Mouse (Mus musculus) ES-Bruce4 (cell line): Measurements from ENCODE around the gene Zbp1. TPM values are rescaled to one million over a fixed set of nuclear protein-coding genes. Genes with fewer than 3 reads are reported as not detected.

Experiments
- H3K27ac ChIP-seq: 2 replicates; pipeline ENCODE4 v1.5.1; 2012; ENCODE audit warnings: low read length, inconsistent platforms; ENCODE audit not compliant: insufficient read depth
- H3K27me3 ChIP-seq: 2 replicates; pipeline ENCODE4 v1.6.1; 2012; ENCODE audit warnings: mild to moderate bottlenecking, low read length, inconsistent platforms; ENCODE audit not compliant: control insufficient read depth, poor library complexity, insufficient read depth, severe bottlenecking
- H3K36me3 ChIP-seq: 2 replicates; pipeline ENCODE4 v1.6.1; 2012; ENCODE audit warnings: inconsistent platforms, mild to moderate bottlenecking, low read length, moderate library complexity; ENCODE audit not compliant: control insufficient read depth, poor library complexity, insufficient read depth, severe bottlenecking
- H3K4me1 ChIP-seq: one replicate; pipeline ENCODE4 v1.8.1; 2011; ENCODE audit warnings: low read length; ENCODE audit not compliant: control insufficient read depth, insufficient read depth
- H3K4me3 ChIP-seq: 2 replicates; pipeline ENCODE4 v1.5.1; 2011; ENCODE audit warnings: low read depth, mild to moderate bottlenecking, low read length
- H3K9ac ChIP-seq: 2 replicates; pipeline ENCODE4 v1.6.1; 2012; ENCODE audit warnings: low read depth, mild to moderate bottlenecking, inconsistent platforms; ENCODE audit not compliant: poor library complexity, severe bottlenecking
- H3K9me3 ChIP-seq: replicated peaks from 2 replicates; pipeline ENCODE4 v1.6.1; 2012; ENCODE audit warnings: mild to moderate bottlenecking, low read length, inconsistent platforms; ENCODE audit not compliant: control insufficient read depth, poor library complexity, insufficient read depth, severe bottlenecking
- CTCF ChIP-seq: IDR thresholded peaks from one replicate; pipeline ENCODE4 v1.8.1; 2011; ENCODE audit warnings: low read depth, low read length
- EP300 ChIP-seq: IDR thresholded peaks from 2 replicates; pipeline ENCODE4 v1.6.1; 2011; ENCODE audit warnings: low read depth, low read length; ENCODE audit not compliant: insufficient read depth
- POLR2A ChIP-seq: IDR thresholded peaks from one replicate; pipeline ENCODE4 v1.8.1; 2011; ENCODE audit warnings: low read length; ENCODE audit not compliant: insufficient read depth
- polyA plus RNA-seq: library from polyadenylated mRNA; stranded (reverse); fragments of >200 nt; gene quantifications from 2 replicates; pipeline ENCODE4 v1.2.4, GENCODE M21; 2011; ENCODE audit warnings: low read depth; ENCODE audit not compliant: missing spikeins, insufficient read depth, insufficient read length

Zbp1 gene
- polyA plus RNA-seq, 1 experiment, result 6.8 TPM

DNA sequence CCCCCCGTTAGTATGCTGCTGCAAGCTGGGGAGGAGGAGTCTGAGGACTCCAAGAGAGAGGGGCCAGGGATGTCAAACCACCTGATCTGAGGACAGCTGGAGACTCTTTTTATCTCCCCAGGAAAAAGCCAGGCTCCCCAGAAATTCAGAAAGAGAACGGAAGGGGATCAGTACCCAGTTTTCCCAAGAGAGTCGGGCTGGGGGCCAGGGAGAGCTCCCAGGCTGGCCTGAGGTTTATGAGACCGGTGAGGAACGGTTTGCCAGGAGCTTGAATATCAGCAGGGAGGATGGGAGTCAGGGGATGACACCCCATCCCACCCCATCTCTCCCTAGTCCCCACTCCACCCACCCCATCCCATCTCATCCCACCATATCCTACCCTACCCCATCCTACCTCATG lies 37.2 kb downstream of the Zbp1 start:
- Histone ChIP-seq H3K9me3 (no peaks in the 10 kb centered on the region), H3K4me3 (no peak overlapping the region), H3K4me1 (no peaks in the 10 kb centered on the region), H3K9ac (no peak overlapping the region), H3K27me3 (no peaks in the 10 kb centered on the region), H3K27ac (no peak overlapping the region), H3K36me3 (no peaks in the 10 kb centered on the region)
- TF ChIP-seq EP300 (no peak), CTCF (no peak), POLR2A (no peak)

DNA sequence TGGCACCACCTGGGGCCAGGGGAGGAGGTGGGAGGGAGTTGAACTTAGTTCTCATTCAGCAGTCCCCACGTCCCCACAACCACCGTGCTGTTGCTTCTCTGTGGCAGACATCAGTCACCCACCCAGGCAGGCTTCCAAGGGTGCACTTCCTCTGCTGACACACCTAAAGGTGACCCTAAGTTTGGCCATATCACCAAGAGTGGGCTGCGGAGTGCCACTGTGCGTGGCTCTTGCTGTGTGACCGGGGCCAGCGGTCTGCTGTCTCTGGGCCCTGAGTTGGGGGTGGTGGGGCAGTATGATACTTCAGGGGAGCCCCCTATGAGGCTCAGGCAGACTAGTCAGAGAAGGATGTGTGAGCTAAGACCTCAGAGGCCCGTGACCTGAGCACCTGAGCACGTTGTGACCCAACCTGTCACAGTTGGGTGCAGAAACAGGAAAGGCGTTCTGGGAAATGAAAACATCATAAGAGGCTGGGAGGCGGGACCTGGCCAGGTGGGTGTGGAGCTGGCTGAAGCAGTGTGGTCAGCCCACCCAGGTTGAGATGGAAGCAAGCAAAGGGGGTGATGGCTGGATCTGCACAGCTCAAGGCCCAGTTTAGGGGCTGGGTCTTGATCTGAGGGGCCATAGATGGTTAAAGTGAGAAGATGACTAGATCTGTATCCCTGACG lies 37.9 kb downstream of the Zbp1 start:
- no peaks in the 10 kb centered on the region for H3K4me1 ChIP-seq
- no peak overlapping the region for H3K9ac ChIP-seq
- H3K4me3 ChIP-seq, result no peak overlapping the region
- H3K27ac ChIP-seq, result no peak overlapping the region
- TF ChIP-seq EP300 (no peak), POLR2A (no peak), CTCF (no peak)
- no peaks in the 10 kb centered on the region for H3K36me3 ChIP-seq
- no peaks in the 10 kb centered on the region for H3K9me3 ChIP-seq
- no peaks in the 10 kb centered on the region for H3K27me3 ChIP-seq

DNA sequence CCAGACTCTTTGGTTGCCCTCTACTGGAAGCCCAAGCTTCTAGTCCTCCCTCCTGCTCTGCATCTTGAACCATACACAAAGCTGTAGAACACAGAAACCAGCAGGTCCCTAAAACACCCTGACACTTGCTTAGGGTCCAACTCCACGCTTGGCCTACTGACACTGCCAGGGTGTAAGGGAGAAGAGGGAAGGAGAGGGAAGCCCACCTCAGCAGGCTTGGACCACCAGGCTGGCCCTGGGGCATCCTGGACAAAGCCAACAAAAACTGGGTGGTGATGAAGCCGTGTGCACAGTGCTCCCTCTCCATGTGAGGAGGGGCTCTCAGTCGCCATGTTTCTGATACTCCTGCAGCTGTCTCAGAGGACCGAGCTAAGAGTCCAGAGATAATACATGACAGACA lies 38.7 kb downstream of the Zbp1 start:
- H3K4me1 ChIP-seq, result no peaks in the 10 kb centered on the region
- H3K27me3 ChIP-seq, result no peaks in the 10 kb centered on the region
- no peak for TF ChIP-seq POLR2A
- TF ChIP-seq EP300, result no peak
- no peaks in the 10 kb centered on the region for H3K36me3 ChIP-seq
- H3K9me3 ChIP-seq, result no peaks in the 10 kb centered on the region
- H3K27ac ChIP-seq, result no peak overlapping the region
- H3K9ac ChIP-seq, result no peak overlapping the region
- no peak overlapping the region for H3K4me3 ChIP-seq

DNA sequence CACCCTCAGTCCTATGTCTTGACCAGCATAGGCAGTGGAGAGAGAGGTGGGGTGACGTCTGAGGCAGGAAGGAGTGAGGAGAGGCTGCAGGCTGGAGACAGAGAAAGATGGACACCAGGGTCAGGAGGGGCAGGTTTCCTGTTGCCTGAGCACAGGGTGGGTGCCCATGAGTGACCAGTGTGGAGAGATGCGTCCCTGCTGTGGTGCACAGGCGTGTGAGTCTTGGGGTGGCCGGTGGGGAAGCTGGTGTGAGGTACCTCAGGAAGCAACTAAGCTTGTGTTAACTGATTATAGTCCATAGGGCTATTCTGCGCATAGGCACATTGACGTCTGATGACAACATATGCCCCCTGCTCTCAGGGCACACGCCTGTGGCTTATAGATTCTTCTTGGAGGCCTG lies 39.7 kb downstream of the Zbp1 start:
- Histone ChIP-seq H3K36me3 (no peaks in the 10 kb centered on the region), H3K9ac (no peak overlapping the region), H3K27me3 (no peaks in the 10 kb centered on the region), H3K4me3 (no peak overlapping the region), H3K27ac (no peak overlapping the region), H3K4me1 (no peaks in the 10 kb centered on the region), H3K9me3 (no peaks in the 10 kb centered on the region)
- TF ChIP-seq CTCF (no peak), POLR2A (no peak), EP300 (no peak)

DNA sequence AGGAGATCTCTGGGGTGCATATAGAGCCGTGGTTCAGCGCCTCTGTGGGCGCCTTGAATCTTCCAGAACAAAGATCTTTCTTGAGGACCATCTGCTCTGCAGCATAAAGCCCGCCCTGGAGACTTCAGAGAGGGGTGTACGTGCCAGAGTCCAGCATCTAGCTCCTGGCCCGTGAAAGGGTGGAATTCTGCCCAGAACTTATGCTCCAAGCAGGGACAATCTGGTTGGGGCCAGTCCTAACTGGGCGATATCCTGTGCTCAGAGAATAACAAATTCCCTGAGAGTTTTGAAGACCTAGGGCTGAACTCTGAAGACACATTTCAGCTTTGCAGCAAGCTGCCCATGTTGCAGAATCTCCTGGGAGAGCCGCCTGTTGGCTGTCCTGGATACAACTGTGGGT lies 40.8 kb downstream of the Zbp1 start:
- Histone ChIP-seq H3K27me3 (no peaks in the 10 kb centered on the region), H3K9ac (no peak overlapping the region), H3K9me3 (no peaks in the 10 kb centered on the region), H3K4me1 (no peaks in the 10 kb centered on the region), H3K36me3 (no peaks in the 10 kb centered on the region), H3K27ac (no peak overlapping the region), H3K4me3 (no peak overlapping the region)
- TF ChIP-seq POLR2A (no peak), EP300 (no peak), CTCF (no peak)

DNA sequence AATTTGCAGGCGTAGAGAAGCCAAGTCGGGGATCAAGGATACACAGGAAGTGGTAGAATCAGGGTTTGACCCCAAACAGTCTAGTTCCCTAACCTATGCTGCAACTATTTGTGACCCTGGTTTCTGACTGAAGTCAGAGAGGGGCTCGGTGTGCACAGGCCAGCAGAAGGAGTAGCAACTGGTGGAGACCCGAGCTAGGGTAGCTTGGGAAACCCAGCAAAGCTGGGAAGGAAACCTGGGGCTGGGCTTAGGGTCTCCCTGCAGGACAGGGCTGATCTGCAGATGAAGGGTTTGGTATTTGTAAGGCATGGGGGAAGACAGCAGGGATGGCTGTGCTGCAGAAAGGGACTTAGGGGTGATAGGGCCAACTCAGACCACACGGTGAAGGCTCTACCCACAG lies 41.2 kb downstream of the Zbp1 start:
- Histone ChIP-seq H3K4me3 (no peak overlapping the region), H3K27ac (no peak overlapping the region), H3K27me3 (no peaks in the 10 kb centered on the region), H3K9me3 (no peaks in the 10 kb centered on the region), H3K4me1 (no peaks in the 10 kb centered on the region), H3K36me3 (no peaks in the 10 kb centered on the region), H3K9ac (no peak overlapping the region)
- TF ChIP-seq POLR2A, result no peak
- no peak for TF ChIP-seq EP300
- TF ChIP-seq CTCF, result no peak

DNA sequence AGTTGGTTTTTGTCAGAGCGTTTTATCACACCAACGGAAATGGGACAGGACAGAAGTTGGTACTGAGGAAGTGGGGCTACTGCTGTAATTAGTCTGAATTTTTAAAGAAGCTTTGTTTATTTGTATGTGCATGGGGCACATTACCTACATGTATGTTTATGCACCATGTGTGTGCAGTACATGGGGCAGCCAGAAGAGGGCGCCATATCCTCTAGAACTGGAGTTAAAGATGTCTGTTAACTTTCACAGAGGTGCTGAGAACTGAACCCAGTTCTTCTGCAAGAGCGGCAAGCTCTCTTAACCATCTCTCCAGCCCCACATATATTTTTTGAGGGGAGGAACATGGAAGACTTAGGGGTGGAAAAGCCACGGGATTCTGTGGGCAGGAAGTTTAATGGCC lies 43.0 kb downstream of the Zbp1 start:
- Histone ChIP-seq H3K9ac (no peak overlapping the region), H3K27ac (no peak overlapping the region), H3K4me1 (no peaks in the 10 kb centered on the region), H3K9me3 (no peaks in the 10 kb centered on the region), H3K27me3 (no peaks in the 10 kb centered on the region), H3K36me3 (no peaks in the 10 kb centered on the region), H3K4me3 (no peak overlapping the region)
- no peak for TF ChIP-seq POLR2A
- no peak for TF ChIP-seq EP300
- no peak for TF ChIP-seq CTCF
